Mouse (Mus musculus) liver, adult 2 months (tissue): ENCODE measurements around the gene Cyb561d1.

Experiments
- CTCF ChIP-seq: fragments of 200-500 bp; IDR thresholded peaks from 2 replicates; pipeline ENCODE4 v1.5.1; 2011; ENCODE audit warnings: low read depth, low read length, control low read depth
- POLR2A ChIP-seq: fragments of 200-500 bp; IDR thresholded peaks from 2 replicates; pipeline ENCODE4 v1.6.1; 2011; ENCODE audit warnings: low read length, control low read depth; ENCODE audit not compliant: insufficient read depth; ENCODE audit errors: extremely low read depth

DNA sequence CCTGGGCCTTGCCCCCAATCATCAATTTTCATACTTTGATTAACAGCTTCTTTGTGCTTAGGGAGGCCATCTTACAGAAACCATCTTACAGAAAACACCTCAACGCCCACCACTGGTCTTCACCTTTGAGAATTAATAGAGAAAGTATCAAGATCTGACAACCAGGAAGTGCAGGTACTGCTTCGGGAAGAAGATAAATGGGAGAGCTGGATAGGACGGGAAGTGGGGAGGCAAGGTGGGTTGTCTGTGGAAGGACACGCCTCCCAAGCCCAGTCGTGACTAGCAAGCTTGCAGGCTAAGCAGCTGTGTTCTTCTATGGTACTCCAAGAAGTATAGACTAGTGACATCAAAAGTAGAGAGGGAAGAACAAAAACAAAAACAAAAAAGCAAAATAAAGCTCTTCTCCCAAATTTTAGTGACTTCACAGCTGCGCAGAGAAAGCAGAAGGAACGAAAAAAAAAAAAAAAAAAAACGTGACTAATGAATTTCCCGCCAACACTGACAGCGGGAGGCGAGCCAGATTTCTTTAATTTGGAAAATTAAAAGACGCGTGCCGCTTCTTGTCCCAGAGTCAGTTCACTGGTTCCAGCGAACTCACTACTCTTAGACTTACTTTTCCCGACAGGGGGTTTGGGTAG, 15.4 kb downstream of the Cyb561d1 start:
- TF ChIP-seq POLR2A (no peak), CTCF (no peak)
